Mouse (Mus musculus) CD4-positive helper T cell, adult 2 months (primary cell): ENCODE measurements around the gene Txlna.

ENCODE experiments used
- DNase-seq: peaks from one replicate; pipeline ENCODE4 v3.0.0-alpha.2; 2012; ENCODE audit warnings: low read depth, missing footprints, low spot score

Txlna gene

GRCm38 (mm10) chr4:129588865-129589264, 52.0 kb downstream of the Txlna start:
- no peak for DNase-seq

- no peak for DNase-seq
These were observed 53.9 kb downstream of the Txlna start for GRCm38 (mm10) chr4:129586943-129587342.

- no peak for DNase-seq
These were observed 55.1 kb downstream of the Txlna start for GRCm38 (mm10) chr4:129585773-129586172.

GRCm38 (mm10) chr4:129584884-129585608, 55.8 kb downstream of the Txlna start:
- peak; percentile 88 for DNase-seq

- DNase-seq: peak; percentile 39
These were observed 56.5 kb downstream of the Txlna start for GRCm38 (mm10) chr4:129584370-129584769.

- DNase-seq: no peak
These were observed 58.6 kb downstream of the Txlna start for GRCm38 (mm10) chr4:129582251-129582650.

GRCm38 (mm10) chr4:129580347-129580746, 60.5 kb downstream of the Txlna start:
- peak; percentile 78 for DNase-seq

GRCm38 (mm10) chr4:129578466-129578865, 62.4 kb downstream of the Txlna start, which contains the start of gene Fam167b:
Gene Fam167b, minus strand, starts transcription at chr4:129578549.
- no peak for DNase-seq

GRCm38 (mm10) chr4:129577688-129578087, 63.2 kb downstream of the Txlna start:
- no peak for DNase-seq

- DNase-seq: peak; percentile 74
These were observed 63.9 kb downstream of the Txlna start for GRCm38 (mm10) chr4:129576863-129577491.
